Mouse (Mus musculus): ENCODE measurements around the gene Capn9.
A peak's percentile ranks its signal among the peaks of the same experiment; 100 is the strongest.

Capn9 gene

GRCm38 (mm10) chr8:124635247-124635502 is 59.3 kb downstream of the Capn9 start:
- DNase-seq (ENCODE audit: low spot score in 2 of 2) = no peak

- no peak for DNase-seq (ENCODE audit: low spot score in 2 of 2)
Observed at GRCm38 (mm10) chr8:124641599-124641998, 65.7 kb downstream of the Capn9 start.

GRCm38 (mm10) chr8:124643540-124644339 is 67.8 kb downstream of the Capn9 start:
- peak; percentile 54 to 71 for DNase-seq (ENCODE audit: low spot score in 2 of 2)

- DNase-seq (ENCODE audit: low spot score in 2 of 2) = no peak
Observed at GRCm38 (mm10) chr8:124648311-124648710, 72.4 kb downstream of the Capn9 start.

- DNase-seq (ENCODE audit: low spot score in 2 of 2) = no peak
Observed at GRCm38 (mm10) chr8:124651776-124652175, 75.9 kb downstream of the Capn9 start.

- no peak for DNase-seq (ENCODE audit: low spot score in 2 of 2)
Observed at GRCm38 (mm10) chr8:124652546-124652945, 76.6 kb downstream of the Capn9 start.

- no peak for DNase-seq (ENCODE audit: low spot score in 2 of 2)
Observed at GRCm38 (mm10) chr8:124653568-124654475, 77.9 kb downstream of the Capn9 start.

GRCm38 (mm10) chr8:124657961-124658360 is 82.0 kb downstream of the Capn9 start:
- DNase-seq (ENCODE audit: low spot score in 2 of 2) = no peak

- no peak for DNase-seq (ENCODE audit: low spot score in 2 of 2)
Observed at GRCm38 (mm10) chr8:124658415-124658814, 82.5 kb downstream of the Capn9 start.

GRCm38 (mm10) chr8:124661781-124662180 is 85.9 kb downstream of the Capn9 start:
- DNase-seq (ENCODE audit: low spot score in 2 of 2) = no peak

- DNase-seq (ENCODE audit: low spot score in 2 of 2) = no peak
Observed at GRCm38 (mm10) chr8:124662446-124663111, 86.7 kb downstream of the Capn9 start.

- peak; percentile 78 to 80 for DNase-seq (ENCODE audit: low spot score in 2 of 2)
Observed at GRCm38 (mm10) chr8:124663112-124663873, 87.4 kb downstream of the Capn9 start, which contains the start of gene 2310022B05Rik. Gene 2310022B05Rik (minus strand): TSS chr8:124663369.

GRCm38 (mm10) chr8:124663874-124664230 is 87.9 kb downstream of the Capn9 start:
- DNase-seq (ENCODE audit: low spot score in 2 of 2) = no peak

- DNase-seq (ENCODE audit: low spot score in 2 of 2) = no peak
Observed at GRCm38 (mm10) chr8:124664414-124664813, 88.5 kb downstream of the Capn9 start.

Data from frontal cortex, postnatal 10 days (tissue).